Mouse (Mus musculus) activated CD4-positive, CD25-positive, alpha-beta regulatory T cell, adult 4 months (primary cell): ENCODE data around the gene Gm5447. TPM values are rescaled to one million over a fixed set of nuclear protein-coding genes. Genes with fewer than 3 reads are reported as not detected.
A peak's percentile ranks its signal among the peaks of the same experiment; 100 is the strongest.

Experiments used
- ATAC-seq: one replicate; pipeline ENCODE4 v1.8.0; 2017
- polyA plus RNA-seq, 2 experiments: library from polyadenylated mRNA; unstranded; fragments of 100-300 nt; shearing (Covaris generic); gene quantifications; one replicate each; pipeline ENCODE4 v1.2.1; 2017

The Gm5447 gene
- polyA plus RNA-seq, 2 experiments from 2014 or later: 0.19 TPM; not detected in 1

DNA sequence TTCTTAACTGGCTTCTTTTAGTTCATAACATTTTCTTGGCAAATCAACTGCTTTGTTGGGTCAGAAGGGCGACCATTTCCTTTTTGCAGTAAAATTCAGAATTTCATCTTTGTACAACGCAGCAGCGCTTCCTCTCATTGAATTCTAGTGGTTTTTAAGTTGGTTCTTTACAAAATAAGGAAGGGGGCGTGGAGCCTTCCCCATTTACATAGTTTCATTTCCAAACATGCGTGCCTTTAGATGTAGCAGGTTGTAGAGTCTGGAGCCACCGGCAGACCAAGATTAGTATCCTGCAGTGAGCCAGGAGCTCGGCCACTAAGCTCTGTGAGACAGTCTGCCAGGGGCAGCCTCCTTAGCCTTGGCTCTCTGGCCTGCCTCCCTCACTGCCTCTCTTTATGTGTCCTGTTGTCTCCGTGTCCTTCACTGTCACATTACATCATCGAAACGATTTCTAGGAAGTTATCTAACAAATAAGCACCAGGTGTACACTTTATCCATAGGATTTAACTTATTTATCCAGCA lies 13.0 kb downstream of the Gm5447 start:
- no peak for ATAC-seq

GRCm38 (mm10) chr13:30987686-30988085 lies 13.7 kb downstream of the Gm5447 start:
- ATAC-seq: no peak

DNA sequence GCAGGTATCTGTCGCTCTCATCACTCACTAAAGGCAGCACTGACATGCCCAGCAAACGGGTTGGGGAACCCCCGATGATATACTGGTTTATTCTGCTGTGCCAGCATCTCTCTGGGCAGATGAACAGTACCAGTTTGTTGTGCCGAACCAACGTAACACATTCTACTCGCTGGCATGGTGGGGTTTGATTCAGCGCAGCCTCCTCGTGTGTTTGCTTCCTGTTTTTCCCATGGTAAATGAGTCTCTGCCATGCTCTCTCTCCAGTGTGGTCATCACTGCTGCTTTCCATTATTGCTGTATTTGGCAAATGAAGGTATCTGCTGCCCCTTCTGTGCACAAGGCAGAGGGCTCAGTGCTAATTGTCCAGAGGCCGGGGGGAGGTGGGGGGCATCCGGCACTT lies 15.7 kb downstream of the Gm5447 start:
- ATAC-seq: no peak

DNA sequence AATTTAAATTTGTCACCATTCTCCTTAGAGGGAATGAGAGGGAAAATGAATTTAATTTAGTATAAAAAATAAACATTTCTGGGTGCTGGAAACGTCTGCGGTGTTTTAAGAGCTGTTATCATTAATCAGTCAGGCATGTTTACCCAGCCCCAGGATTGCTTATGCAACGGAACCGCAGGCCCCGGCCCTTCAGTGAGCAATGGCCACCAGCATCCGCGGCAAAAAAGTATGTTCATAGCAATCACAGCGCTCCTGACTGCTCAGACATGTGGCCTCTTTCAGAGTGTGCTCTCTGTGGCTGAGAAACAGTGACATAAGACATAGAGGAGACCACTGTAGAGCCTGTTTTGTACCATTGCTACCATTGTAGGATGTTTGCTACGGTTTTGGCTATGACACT lies 16.2 kb downstream of the Gm5447 start:
- no peak for ATAC-seq

- ATAC-seq: peak; percentile 59
Observed at GRCm38 (mm10) chr13:30993819-30994218, 19.8 kb downstream of the Gm5447 start.

DNA sequence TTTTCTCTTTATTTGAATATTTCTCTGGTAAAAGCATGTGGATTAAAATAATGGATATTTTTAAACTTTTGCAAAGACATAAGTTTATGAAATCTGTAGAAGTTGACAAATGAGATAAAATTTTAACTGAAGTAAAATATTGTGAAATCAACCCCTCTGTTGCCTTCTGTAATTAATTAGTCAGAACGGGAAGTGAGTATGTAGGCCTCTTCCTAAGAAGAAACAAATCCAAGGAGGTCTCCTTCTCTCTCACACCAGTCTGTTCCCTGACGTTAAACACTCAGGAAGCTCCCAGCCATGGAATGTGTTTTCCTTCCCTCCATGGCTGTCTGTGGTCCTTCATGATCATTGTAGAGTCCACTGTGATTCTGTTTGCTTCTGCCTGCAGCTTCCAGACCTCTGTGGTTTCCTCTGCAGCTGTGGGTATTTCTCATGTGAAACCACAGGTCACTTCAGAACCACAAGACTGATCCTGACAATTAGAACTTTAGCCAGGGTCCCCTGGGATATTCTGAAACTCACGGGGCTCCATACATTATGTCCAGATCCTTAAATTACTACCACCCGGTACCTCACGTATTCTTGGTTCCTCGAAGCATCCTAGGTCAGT lies 20.4 kb downstream of the Gm5447 start:
- no peak for ATAC-seq

DNA sequence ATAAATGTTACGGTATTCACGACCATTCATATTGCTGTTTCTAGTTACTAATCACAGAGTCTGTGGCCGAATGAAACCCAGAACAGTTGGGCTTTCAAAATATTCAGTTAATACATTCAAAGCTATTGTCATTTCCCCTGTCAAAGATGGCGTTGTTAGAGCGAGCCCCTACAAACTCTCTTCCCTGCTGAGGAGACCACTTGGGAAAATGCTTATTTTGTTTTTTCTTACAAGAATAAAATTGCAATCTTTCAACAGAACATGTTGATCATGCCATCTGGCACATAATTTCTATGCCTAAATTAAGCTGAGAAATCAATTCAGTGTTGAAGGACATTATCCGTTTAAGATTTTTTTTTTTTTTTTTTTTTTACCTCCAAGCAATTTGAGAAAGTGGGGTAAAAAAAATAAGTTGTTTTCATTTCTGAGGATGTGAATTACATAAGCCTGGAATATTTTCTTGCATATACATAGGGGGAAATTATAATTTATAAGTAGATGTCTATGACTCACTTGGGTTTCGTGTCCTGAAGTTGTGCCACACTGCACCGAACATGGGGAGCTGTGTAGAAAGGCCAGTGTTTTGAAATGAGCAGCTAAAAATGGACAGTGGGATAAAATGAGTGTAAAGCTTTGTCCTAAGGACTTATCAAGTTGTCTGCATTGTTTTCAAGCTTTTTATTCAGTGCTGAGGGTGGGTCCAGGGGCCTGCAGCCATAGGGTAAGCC lies 23.7 kb downstream of the Gm5447 start:
- no peak for ATAC-seq

DNA sequence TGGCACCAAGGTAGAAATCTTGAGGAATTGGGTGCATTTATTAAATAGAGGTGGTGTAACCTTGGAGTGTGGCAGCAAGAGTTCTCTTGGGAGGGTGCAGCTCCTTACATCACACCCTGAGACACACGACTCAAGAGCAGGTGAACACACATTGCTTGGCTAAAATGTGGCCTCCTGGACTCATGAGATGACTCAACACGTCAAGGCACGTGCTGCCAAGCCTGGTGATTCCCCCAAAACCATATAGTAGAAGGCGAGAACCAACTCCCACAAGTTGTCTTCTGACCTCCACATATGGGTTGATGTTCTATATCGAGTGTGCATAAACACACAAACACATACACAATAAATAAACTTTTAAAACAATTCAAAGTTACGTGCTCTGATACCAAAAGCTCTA lies 25.8 kb downstream of the Gm5447 start:
- ATAC-seq: no peak

- no peak for ATAC-seq
Observed at GRCm38 (mm10) chr13:31004458-31004857, 30.5 kb downstream of the Gm5447 start.

DNA sequence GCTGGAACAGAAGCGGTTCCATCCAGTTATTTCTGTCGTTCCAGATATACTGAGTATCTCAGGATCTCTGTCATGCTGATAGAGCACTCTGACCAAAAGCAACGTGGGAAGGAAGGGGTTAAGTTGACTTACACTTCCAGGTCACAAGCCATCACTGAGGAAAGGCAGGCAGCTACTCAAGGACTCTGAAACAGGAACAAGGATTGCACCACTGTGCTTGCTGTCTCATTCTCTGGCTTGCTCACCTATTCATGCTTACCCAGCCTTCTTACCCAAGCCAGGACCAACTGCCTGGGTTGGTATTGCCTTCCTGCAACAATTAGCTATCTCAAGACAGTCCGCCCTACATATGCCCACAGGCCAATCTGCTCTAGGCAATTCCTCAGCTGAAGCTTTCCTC lies 31.0 kb downstream of the Gm5447 start:
- no peak for ATAC-seq

- no peak for ATAC-seq
Observed at GRCm38 (mm10) chr13:31017545-31017944, 43.5 kb downstream of the Gm5447 start.

GRCm38 (mm10) chr13:31021514-31021913 lies 47.5 kb downstream of the Gm5447 start:
- no peak for ATAC-seq

DNA sequence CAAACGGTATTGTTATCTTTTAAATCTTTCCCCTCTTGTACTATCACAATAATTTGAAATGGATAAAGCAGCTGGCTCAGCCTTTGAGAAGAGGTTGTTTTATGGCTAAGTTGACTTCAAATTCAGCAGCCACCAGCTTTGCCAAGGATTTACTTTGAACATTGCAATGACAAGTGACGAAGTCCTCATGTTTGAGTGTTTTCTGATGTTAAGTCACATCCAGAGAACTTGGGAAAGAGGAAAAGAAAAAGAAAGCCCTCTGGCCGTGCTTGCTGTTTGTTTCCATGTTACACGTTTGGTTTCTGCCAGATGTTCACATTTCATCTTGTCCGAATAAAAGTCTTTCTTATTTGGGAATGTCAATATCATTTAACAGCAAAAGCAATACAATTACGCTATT lies 47.9 kb downstream of the Gm5447 start:
- no peak for ATAC-seq

- ATAC-seq: no peak
Observed at GRCm38 (mm10) chr13:31023664-31024063, 49.7 kb downstream of the Gm5447 start.

Other genes with a start within 250 kb of the Gm5447 start
- 10 to 100 TPM; 23.8 to 26.4 TPM for gene Irf4, start 225.0 kb upstream of the Gm5447 start, polyA plus RNA-seq
- not detected for gene Hus1b, start 26.4 kb upstream of the Gm5447 start, polyA plus RNA-seq
- 10 to 100 TPM; 71.5 to 76.1 TPM for gene Exoc2, start 111 bp upstream of the Gm5447 start, polyA plus RNA-seq